ENCODE assay signal across 13 mouse cellular contexts in the genomic region with DNA sequence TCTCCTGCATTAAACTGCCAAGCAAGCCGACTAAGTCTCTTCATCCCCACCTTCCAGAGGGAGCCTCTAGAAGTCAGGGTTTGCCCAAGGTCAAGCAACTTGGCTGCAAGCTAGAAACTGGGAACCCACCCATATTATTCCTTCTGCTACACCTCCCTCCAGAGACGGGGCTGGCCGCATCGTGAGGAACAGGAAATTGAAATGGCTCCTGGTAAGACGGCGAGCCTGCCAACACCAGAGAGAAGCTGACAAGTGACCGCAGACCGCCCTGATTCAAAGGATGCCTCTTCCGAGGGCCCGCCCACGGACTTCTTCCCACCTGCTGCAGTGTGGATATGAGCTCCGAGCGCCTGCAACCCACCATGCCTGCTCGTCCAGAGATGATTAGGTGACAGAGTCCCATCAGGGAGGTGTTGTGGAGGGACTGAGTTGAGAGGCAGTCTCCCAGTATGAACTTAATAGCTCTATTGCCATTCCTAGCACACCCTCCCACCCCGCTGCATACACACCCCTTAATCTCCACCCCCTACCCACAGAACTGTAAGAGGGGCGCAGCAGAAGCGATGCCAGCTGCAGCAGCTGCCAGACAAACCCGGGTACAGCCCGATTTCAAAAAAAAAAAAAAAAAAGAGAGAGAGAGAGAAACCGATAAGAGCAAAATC.
A peak's percentile ranks its signal among the peaks of the same experiment; 100 is the strongest.
DNase-seq lines count a peak whose midpoint lies in the region; ATAC-seq and TF ChIP-seq lines count a peak whose summit lies in the region.
"Had no signal": no experiment of that assay in that cellular context is flagged by ENCODE, and none has a peak within 500 bp of the region (broad histone marks: within the 10 kb centered on the region; RNA-seq: fewer than 3 reads in every experiment).

No protein-coding gene starts in this region.

- in situ Hi-C loops in ES-E14 (cut with MboI; ENCODE audit: low sequenced_read_pairs in 2 of 2, unreplicated experiment in 2 of 2) = no loop called here

- H3K4me2 ChIP-seq in hindbrain, embryonic 16.5 days (ENCODE audit: low read length) = peak overlapping the region; percentile 22; the same call in 1 of the 2 replicates
- H3K4me2 ChIP-seq in hindbrain, embryonic 11.5 days (replicated peaks; ENCODE audit: low read depth, low read length) = no peak overlapping the region
- peak overlapping the region; percentile 43 for H3K4me2 ChIP-seq in forebrain, postnatal 0 days (ENCODE audit: low read depth)
- H3K4me2 ChIP-seq: embryonic facial prominence, embryonic 12.5 days; liver, embryonic 12.5 days had no signal

- no peak for TF ChIP-seq CTCF in forebrain, postnatal 0 days (IDR thresholded peaks at IDR 0.05; ENCODE audit: low read depth)

- no peaks in the 10 kb centered on the region; the same call in 1 of the 2 replicates for H3K4me1 ChIP-seq in hindbrain, embryonic 16.5 days (ENCODE audit: control insufficient read depth, insufficient read depth, low read depth, low read length)
- H3K4me1 ChIP-seq in hindbrain, embryonic 11.5 days (replicated peaks; ENCODE audit: control insufficient read depth, insufficient read depth, low read length) = no peaks in the 10 kb centered on the region
- peaks cover 0 to 9% of the 10 kb centered on the region in 2 experiments; a peak in 2 of 4 replicates for H3K4me1 ChIP-seq in ES-E14 (ENCODE audit: control insufficient read depth in 2 of 2, insufficient read depth in 2 of 2, low read length in 2 of 2, poor library complexity in 1 of 2)
- peaks cover 12% of the 10 kb centered on the region; the same call in 1 of the 2 replicates for H3K4me1 ChIP-seq in forebrain, postnatal 0 days (ENCODE audit: insufficient read depth)
- H3K4me1 ChIP-seq: liver, embryonic 12.5 days had no signal

- no peak for DNase-seq in hindbrain, embryonic 11.5 days (ENCODE audit: low spot score)
- DNase-seq in ES-E14 (ENCODE audit: low read depth, low spot score) = no peak
- DNase-seq in forebrain, postnatal 0 days = no peak
- DNase-seq in thymus, postnatal 4 days = no peak
- no peak for DNase-seq in adrenal gland, postnatal 25 days
- no peak for DNase-seq in retina, postnatal 1 day

- no peaks in the 10 kb centered on the region for H3K36me3 ChIP-seq in hindbrain, embryonic 16.5 days (ENCODE audit: control insufficient read depth, insufficient read depth, low read length)
- H3K36me3 ChIP-seq in hindbrain, embryonic 11.5 days (ENCODE audit: control insufficient read depth, insufficient read depth, low read length) = no peaks in the 10 kb centered on the region
- H3K36me3 ChIP-seq in ES-E14 (ENCODE audit: control insufficient read depth, insufficient read depth, low read length, poor library complexity, severe bottlenecking) = no peaks in the 10 kb centered on the region; the same call in 1 of the 2 replicates
- no peaks in the 10 kb centered on the region for H3K36me3 ChIP-seq in forebrain, postnatal 0 days (ENCODE audit: insufficient read depth)
- H3K36me3 ChIP-seq: liver, embryonic 12.5 days had no signal

- ATAC-seq in hindbrain, embryonic 16.5 days = no peak
- ATAC-seq in hindbrain, embryonic 11.5 days (ENCODE audit: low FRiP score) = no peak
- peak; percentile 65 for ATAC-seq in cerebellum, adult (ENCODE audit: insufficient number of reproducible peaks, low FRiP score, low TSS enrichment)
- peak; percentile 63 for ATAC-seq in forebrain, postnatal 0 days
- ATAC-seq: intestine, embryonic 16.5 days; liver, embryonic 12.5 days had no signal

- no peak overlapping the region for H3K4me3 ChIP-seq in hindbrain, embryonic 16.5 days (ENCODE audit: low read length)
- no peak overlapping the region for H3K4me3 ChIP-seq in hindbrain, embryonic 11.5 days (ENCODE audit: low read depth, low read length)
- H3K4me3 ChIP-seq in ES-E14 (ENCODE audit: insufficient read depth in 1 of 2, low read depth in 1 of 2, low read length in 2 of 2, poor library complexity in 1 of 2, severe bottlenecking in 1 of 2) = peak overlapping the region; percentile 30 to 44; a peak in 3 of 4 replicates
- 0 out of 2 replicates have a peak overlapping the region, but pooled peaks have one; percentile 4 for H3K4me3 ChIP-seq in forebrain, postnatal 0 days (ENCODE audit: low read depth, low read length)
- H3K4me3 ChIP-seq: embryonic facial prominence, embryonic 12.5 days; heart, adult 2 months; liver, embryonic 12.5 days; megakaryocyte, embryonic 14.5 days had no signal

- no peak overlapping the region for H3K9ac ChIP-seq in hindbrain, embryonic 16.5 days (ENCODE audit: low read depth, low read length)
- H3K9ac ChIP-seq in hindbrain, embryonic 11.5 days (ENCODE audit: low read depth, low read length) = no peak overlapping the region
- H3K9ac ChIP-seq in ES-E14 (ENCODE audit: insufficient read depth, low read depth, low read length, poor library complexity, severe bottlenecking) = no peak overlapping the region
- no peak overlapping the region for H3K9ac ChIP-seq in forebrain, postnatal 0 days
- H3K9ac ChIP-seq: embryonic facial prominence, embryonic 12.5 days; liver, embryonic 12.5 days had no signal

- 71% methylated on average over 20 of the region's 20 CpGs for WGBS in hindbrain, embryonic 16.5 days
- WGBS in hindbrain, embryonic 11.5 days = 90% methylated on average over 20 of the region's 20 CpGs
- WGBS in forebrain, postnatal 0 days = 63% methylated on average over 20 of the region's 20 CpGs

- H3K27me3 ChIP-seq in hindbrain, embryonic 16.5 days (replicated peaks; ENCODE audit: control insufficient read depth, insufficient read depth, low read length) = no peaks in the 10 kb centered on the region
- H3K27me3 ChIP-seq in hindbrain, embryonic 11.5 days (ENCODE audit: control insufficient read depth, insufficient read depth, low read length) = no peaks in the 10 kb centered on the region
- H3K27me3 ChIP-seq in forebrain, postnatal 0 days (ENCODE audit: insufficient read depth, low read length) = no peaks in the 10 kb centered on the region
- H3K27me3 ChIP-seq: embryonic facial prominence, embryonic 12.5 days; liver, embryonic 12.5 days; megakaryocyte, embryonic 14.5 days had no signal

- H3K27ac ChIP-seq in hindbrain, embryonic 16.5 days (ENCODE audit: low read depth, low read length) = no peak overlapping the region
- H3K27ac ChIP-seq in hindbrain, embryonic 11.5 days (ENCODE audit: low read depth, low read length) = no peak overlapping the region
- no peak overlapping the region for H3K27ac ChIP-seq in ES-E14 (ENCODE audit: insufficient read depth, low read depth, low read length, poor library complexity, severe bottlenecking)
- peak overlapping the region; percentile 69; the same call in 1 of the 2 replicates for H3K27ac ChIP-seq in forebrain, postnatal 0 days (ENCODE audit: low read depth, low read length)
- H3K27ac ChIP-seq: embryonic facial prominence, embryonic 12.5 days; heart, adult 2 months; liver, embryonic 12.5 days had no signal

- no peaks in the 10 kb centered on the region for H3K9me3 ChIP-seq in hindbrain, embryonic 16.5 days (ENCODE audit: control insufficient read depth, low read length)
- H3K9me3 ChIP-seq in hindbrain, embryonic 11.5 days (ENCODE audit: control insufficient read depth, low read length) = no peaks in the 10 kb centered on the region
- no peaks in the 10 kb centered on the region for H3K9me3 ChIP-seq in ES-E14 (ENCODE audit: control insufficient read depth, insufficient read depth, low read depth, low read length)
- H3K9me3 ChIP-seq in forebrain, postnatal 0 days (ENCODE audit: low read length) = no peaks in the 10 kb centered on the region
- H3K9me3 ChIP-seq: liver, embryonic 12.5 days had no signal

TF ChIP-seq in ES-E14, 5 proteins besides CTCF, POLR2A, EP300 and RAD21:
- TF ChIP-seq HCFC1 (IDR thresholded peaks at IDR 0.05; ENCODE audit: borderline replicate concordance, insufficient read depth, low read length) (no peak), CHD2 (IDR thresholded peaks at IDR 0.05; ENCODE audit: low read depth, low read length) (no peak), ZNF384 (IDR thresholded peaks at IDR 0.05; ENCODE audit: low read depth, low read length) (no peak), MAFK (IDR thresholded peaks at IDR 0.05; ENCODE audit: insufficient read depth, low read depth, low read length) (no peak), ZC3H11A (IDR thresholded peaks at IDR 0.05; ENCODE audit: borderline replicate concordance, low read depth, low read length) (no peak)
TF ChIP-seq in ES-E14: peak in this region for 0.

Comparison
In these comparisons a context has a peak if more than half of its experiments do, and no peak if none do; other contexts are left out.
1. ATAC-seq: peak in cerebellum, adult (single experiment) and forebrain, postnatal 0 days (single experiment); none in hindbrain, embryonic 16.5 days (single experiment) and hindbrain, embryonic 11.5 days (single experiment).
2. H3K4me3 ChIP-seq: peak in ES-E14 (2 of 2) and forebrain, postnatal 0 days (single experiment); none in hindbrain, embryonic 16.5 days (single experiment) and hindbrain, embryonic 11.5 days (single experiment).